Mouse (Mus musculus) forebrain, embryonic 16.5 days (tissue): ENCODE measurements at regions not wholly inside any gene's neighbourhood (a gene's known extent, or its start where the extent isn't known, plus 50 kb on each side); places are given as distances from the start of the nearest gene placed in this dataset.

ENCODE experiments used
- ATAC-seq: fragments of 200-750 bp; cut with Nextera tagmentation; 2 replicates; pipeline ENCODE4 v1.8.0; 2017; ENCODE audit warnings: mild to moderate bottlenecking, moderate library complexity
- H3K27ac ChIP-seq: fragments of 300-500 bp; sonication (generic); 2 replicates; pipeline ENCODE4 v1.5.1; 2014; ENCODE audit warnings: low read length, control low read depth
- H3K27me3 ChIP-seq: fragments of 300-500 bp; sonication (generic); replicated peaks from 2 replicates; pipeline ENCODE4 v1.6.1; 2014; ENCODE audit warnings: low read length; ENCODE audit not compliant: control insufficient read depth, insufficient read depth
- H3K36me3 ChIP-seq: fragments of 300-500 bp; sonication (generic); 2 replicates; pipeline ENCODE4 v1.6.1; 2014; ENCODE audit not compliant: control insufficient read depth, insufficient read depth
- H3K4me1 ChIP-seq: fragments of 300-500 bp; sonication (generic); replicated peaks from 2 replicates; pipeline ENCODE4 v1.6.1; 2014; ENCODE audit warnings: low read length; ENCODE audit not compliant: control insufficient read depth, insufficient read depth
- H3K4me2 ChIP-seq: fragments of 300-500 bp; sonication (generic); 2 replicates; pipeline ENCODE4 v1.6.1; 2014; ENCODE audit warnings: mild to moderate bottlenecking, low read length, control low read depth
- H3K4me3 ChIP-seq: fragments of 300-500 bp; sonication (generic); replicated peaks from 2 replicates; pipeline ENCODE4 v1.5.1; 2014; ENCODE audit warnings: mild to moderate bottlenecking, low read length, control low read depth
- H3K9ac ChIP-seq: fragments of 300-500 bp; sonication (generic); replicated peaks from 2 replicates; pipeline ENCODE4 v1.6.1; 2014; ENCODE audit warnings: low read depth, low read length, control low read depth
- H3K9me3 ChIP-seq: fragments of 300-500 bp; sonication (generic); 2 replicates; pipeline ENCODE4 v1.6.1; 2016; ENCODE audit warnings: low read length; ENCODE audit not compliant: control insufficient read depth
- WGBS: fragments of 180-500 bp; shearing (Covaris S2); extraction: QIAGEN DNeasy Blood & Tissue Kit; methylation state at CpG from one replicate; pipeline ENCODE4 v1.1.7; 2014; 5-methylcytosine and 5-hydroxymethylcytosine counted together

DNA sequence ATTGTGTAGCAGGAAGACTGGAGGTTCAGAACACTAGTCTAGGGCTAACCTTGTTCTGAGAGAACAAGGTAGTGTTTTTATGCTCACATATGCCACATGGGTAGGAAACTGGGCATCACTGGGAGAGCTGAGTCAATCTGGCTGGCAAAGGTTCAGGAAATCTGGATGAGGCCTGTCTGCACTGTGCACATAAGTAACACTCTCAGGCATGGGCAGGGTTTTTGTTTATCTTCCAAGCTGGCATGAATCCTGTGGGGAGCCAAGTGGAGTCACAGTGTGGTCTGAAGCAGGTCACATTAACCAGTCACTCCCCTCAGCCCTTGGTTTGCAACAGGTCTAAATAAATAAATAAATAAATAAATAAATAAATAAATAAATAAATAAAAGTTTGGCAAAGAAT lies 53.0 kb upstream of the Nt5e start:
- ATAC-seq = no peak
- no peaks in the 10 kb centered on the region for H3K27me3 ChIP-seq
- no peaks in the 10 kb centered on the region for H3K36me3 ChIP-seq
- H3K27ac ChIP-seq = no peak overlapping the region
- H3K9me3 ChIP-seq = no peaks in the 10 kb centered on the region
- no peak overlapping the region for H3K4me2 ChIP-seq
- no peaks in the 10 kb centered on the region for H3K4me1 ChIP-seq
- no peak overlapping the region for H3K9ac ChIP-seq
- no peak overlapping the region for H3K4me3 ChIP-seq

DNA sequence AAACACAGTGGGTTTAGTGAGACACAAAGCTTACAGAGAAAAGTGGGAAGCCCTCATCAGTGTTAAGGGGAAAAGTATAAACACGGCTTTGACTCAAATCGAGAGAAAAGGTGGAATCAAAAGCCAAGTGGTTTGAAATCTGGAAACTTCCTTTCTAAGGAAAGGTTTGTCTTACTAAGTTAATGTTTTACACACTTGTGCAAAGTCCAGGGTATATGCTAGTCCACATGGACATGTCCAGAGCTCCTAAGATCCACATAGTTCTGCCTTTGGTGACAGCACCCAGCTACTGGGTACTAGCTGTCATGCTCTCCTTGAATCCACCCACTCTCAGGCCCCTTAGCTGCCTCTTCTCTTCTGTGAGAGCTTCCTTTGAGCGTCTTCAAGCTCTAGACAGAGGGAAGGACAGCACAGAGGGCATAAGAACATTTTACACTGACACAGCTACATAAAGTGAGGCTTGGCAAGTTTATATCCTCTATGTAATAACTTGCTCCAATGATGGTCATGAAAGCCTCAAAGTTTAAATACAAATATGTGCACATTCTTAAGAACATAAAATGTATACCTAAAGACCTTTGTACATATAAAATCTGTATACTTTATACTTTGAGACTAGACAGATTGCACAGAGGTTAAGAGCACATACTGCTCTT lies 52.2 kb upstream of the Nt5e start:
- no peaks in the 10 kb centered on the region for H3K9me3 ChIP-seq
- H3K4me2 ChIP-seq = no peak overlapping the region
- H3K36me3 ChIP-seq = no peaks in the 10 kb centered on the region
- no peaks in the 10 kb centered on the region for H3K4me1 ChIP-seq
- no peak for ATAC-seq
- no peak overlapping the region for H3K27ac ChIP-seq
- H3K4me3 ChIP-seq = no peak overlapping the region
- WGBS = 89% methylated on average over 3 of the region's 3 CpGs
- H3K9ac ChIP-seq = no peak overlapping the region
- H3K27me3 ChIP-seq = no peaks in the 10 kb centered on the region

DNA sequence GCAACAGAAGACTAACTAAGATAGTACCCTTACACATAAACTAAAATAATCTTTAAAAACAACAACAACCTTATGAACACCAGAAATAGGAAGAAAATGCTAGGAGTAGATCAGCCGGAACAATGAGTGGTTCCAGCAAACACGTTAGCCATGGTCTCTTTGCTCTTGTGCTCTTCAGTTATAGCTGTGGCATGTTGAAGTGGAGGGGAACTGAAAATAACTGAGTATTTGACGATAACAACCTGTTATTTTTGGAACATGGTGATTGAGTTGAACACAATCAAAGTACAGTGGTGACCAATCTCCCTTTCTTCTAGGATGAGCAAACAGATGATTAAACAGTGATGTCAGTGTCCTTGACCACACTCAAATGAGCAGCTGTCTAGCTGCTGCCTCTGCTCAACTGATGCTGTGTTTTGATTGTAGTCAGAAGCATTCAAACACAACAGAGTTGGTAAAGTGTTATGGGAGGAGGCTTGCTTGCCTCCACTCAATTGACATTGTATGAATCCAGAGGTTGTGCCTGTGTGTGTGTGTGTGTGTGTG lies 50.9 kb upstream of the Nt5e start:
- no peak for ATAC-seq
- no peaks in the 10 kb centered on the region for H3K36me3 ChIP-seq
- H3K27me3 ChIP-seq = no peaks in the 10 kb centered on the region
- H3K27ac ChIP-seq = no peak overlapping the region
- H3K4me3 ChIP-seq = no peak overlapping the region
- H3K9ac ChIP-seq = no peak overlapping the region
- no peak overlapping the region for H3K4me2 ChIP-seq
- WGBS = 85% methylated on average over 3 of the region's 3 CpGs
- no peaks in the 10 kb centered on the region for H3K9me3 ChIP-seq
- H3K4me1 ChIP-seq = no peaks in the 10 kb centered on the region

DNA sequence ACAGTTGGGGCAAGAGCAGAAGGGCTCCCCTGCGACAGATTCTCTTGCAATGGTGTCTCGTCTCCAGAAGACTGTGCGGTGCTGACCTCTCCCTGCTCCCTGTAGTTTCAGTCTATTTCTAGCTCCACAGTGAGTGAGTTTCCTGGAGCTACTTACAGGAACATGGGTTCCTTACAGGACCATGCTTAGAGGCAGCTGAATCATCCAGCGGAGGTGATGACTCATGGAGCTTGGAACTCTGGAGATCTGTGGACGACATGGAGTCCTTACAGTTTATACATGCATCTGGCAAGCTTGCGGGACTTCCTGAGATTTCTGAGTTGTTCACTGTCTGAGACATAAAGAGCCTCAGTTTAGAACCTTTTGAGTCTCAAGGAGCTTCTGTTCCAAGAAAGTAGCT lies 50.0 kb upstream of the Nt5e start:
- Histone ChIP-seq H3K9me3 (no peaks in the 10 kb centered on the region), H3K27me3 (no peaks in the 10 kb centered on the region), H3K9ac (no peak overlapping the region), H3K27ac (no peak overlapping the region), H3K4me1 (no peaks in the 10 kb centered on the region), H3K4me2 (no peak overlapping the region), H3K4me3 (no peak overlapping the region), H3K36me3 (no peaks in the 10 kb centered on the region)
- no peak for ATAC-seq
- WGBS = 95% methylated on average over 6 of the region's 6 CpGs
